Mouse (Mus musculus): ENCODE results near the gene Olfr1369-ps1. TPM values are rescaled to one million over a fixed set of nuclear protein-coding genes. Genes with fewer than 3 reads are reported as not detected.

Gene Olfr1369-ps1
- polyA plus RNA-seq, 1 experiment from 2014 or later, result 0.05 TPM

- H3K4me3 ChIP-seq (ENCODE audit: low read depth, low read length), result no peak overlapping the region
- H3K9ac ChIP-seq (ENCODE audit: low read depth, low read length), result no peak overlapping the region
- H3K27me3 ChIP-seq (ENCODE audit: control insufficient read depth, insufficient read depth, low read depth, low read length), result peaks cover 21% of the 10 kb centered on the region
- peaks cover 19% of the 10 kb centered on the region for H3K4me1 ChIP-seq (ENCODE audit: control insufficient read depth, low read depth, low read length)
- WGBS (ENCODE audit: insufficient replicate concordance), result 51% methylated on average over 5 of the region's 5 CpGs
- no peak for ATAC-seq (ENCODE audit: low read depth)
- no peaks in the 10 kb centered on the region for H3K9me3 ChIP-seq (replicated peaks; ENCODE audit: control insufficient read depth, low read length)
- no peaks in the 10 kb centered on the region for H3K36me3 ChIP-seq (ENCODE audit: control insufficient read depth, insufficient read depth)
- no peak overlapping the region for H3K27ac ChIP-seq (ENCODE audit: low read length)
- no peak overlapping the region for H3K4me2 ChIP-seq (ENCODE audit: low read depth, low read length)
Observed at GRCm38 (mm10) chr13:21162591-21162990, 51.3 kb downstream of the Olfr1369-ps1 start.

- Histone ChIP-seq H3K36me3 (ENCODE audit: control insufficient read depth, insufficient read depth) (no peaks in the 10 kb centered on the region), H3K27ac (ENCODE audit: low read length) (no peak overlapping the region), H3K4me2 (ENCODE audit: low read depth, low read length) (peak overlapping the region; percentile 97), H3K9me3 (replicated peaks; ENCODE audit: control insufficient read depth, low read length) (no peaks in the 10 kb centered on the region), H3K9ac (ENCODE audit: low read depth, low read length) (peak overlapping the region; percentile 22), H3K27me3 (ENCODE audit: control insufficient read depth, insufficient read depth, low read depth, low read length) (no peaks in the 10 kb centered on the region; the same call in 1 of the 2 replicates), H3K4me1 (ENCODE audit: control insufficient read depth, low read depth, low read length) (peaks cover 19% of the 10 kb centered on the region), H3K4me3 (ENCODE audit: low read depth, low read length) (peak overlapping the region; percentile 75)
- peak; percentile 36 for ATAC-seq (ENCODE audit: low read depth)
- 1% methylated on average over 27 of the region's 27 CpGs for WGBS (ENCODE audit: insufficient replicate concordance)
Observed at GRCm38 (mm10) chr13:21166936-21167909, 55.9 kb downstream of the Olfr1369-ps1 start.

- no peaks in the 10 kb centered on the region; the same call in 1 of the 2 replicates for H3K27me3 ChIP-seq (ENCODE audit: control insufficient read depth, insufficient read depth, low read depth, low read length)
- H3K4me2 ChIP-seq (ENCODE audit: low read depth, low read length), result peak overlapping the region; percentile 97
- no peak overlapping the region for H3K27ac ChIP-seq (ENCODE audit: low read length)
- peak overlapping the region; percentile 75 for H3K4me3 ChIP-seq (ENCODE audit: low read depth, low read length)
- no peaks in the 10 kb centered on the region for H3K36me3 ChIP-seq (ENCODE audit: control insufficient read depth, insufficient read depth)
- peak overlapping the region; percentile 76 for H3K9ac ChIP-seq (ENCODE audit: low read depth, low read length)
- under 1% methylated on average over 8 of the region's 8 CpGs for WGBS (ENCODE audit: insufficient replicate concordance)
- H3K4me1 ChIP-seq (ENCODE audit: control insufficient read depth, low read depth, low read length), result peaks cover 24% of the 10 kb centered on the region
- H3K9me3 ChIP-seq (replicated peaks; ENCODE audit: control insufficient read depth, low read length), result no peaks in the 10 kb centered on the region
- ATAC-seq (ENCODE audit: low read depth), result peak; percentile 47
Observed at GRCm38 (mm10) chr13:21167910-21168300, 56.6 kb downstream of the Olfr1369-ps1 start.

- peak; percentile 11; the same call in 1 of the 2 replicates for ATAC-seq (ENCODE audit: low read depth)
Observed at GRCm38 (mm10) chr13:21168371-21169011, 57.2 kb downstream of the Olfr1369-ps1 start.

More at GRCm38 (mm10) chr13:21168371-21169011, 57.2 kb downstream of the Olfr1369-ps1 start:
- H3K4me3 ChIP-seq (ENCODE audit: low read depth, low read length), result peak overlapping the region; percentile 75
- WGBS (ENCODE audit: insufficient replicate concordance), result under 1% methylated on average over 16 of the region's 16 CpGs
- no peaks in the 10 kb centered on the region; the same call in 1 of the 2 replicates for H3K27me3 ChIP-seq (ENCODE audit: control insufficient read depth, insufficient read depth, low read depth, low read length)
- peak overlapping the region; percentile 83 for H3K27ac ChIP-seq (ENCODE audit: low read length)
- peak overlapping the region; percentile 76 for H3K9ac ChIP-seq (ENCODE audit: low read depth, low read length)
- H3K9me3 ChIP-seq (replicated peaks; ENCODE audit: control insufficient read depth, low read length), result no peaks in the 10 kb centered on the region
- no peaks in the 10 kb centered on the region for H3K36me3 ChIP-seq (ENCODE audit: control insufficient read depth, insufficient read depth)
- H3K4me2 ChIP-seq (ENCODE audit: low read depth, low read length), result peak overlapping the region; percentile 97
- peaks cover 29% of the 10 kb centered on the region for H3K4me1 ChIP-seq (ENCODE audit: control insufficient read depth, low read depth, low read length)

Other genes with a start within 250 kb of the Olfr1369-ps1 start
- not detected in 2 replicates for gene Olfr1370, start 36.5 kb upstream of the Olfr1369-ps1 start, polyA plus RNA-seq (2015; fragmentation: Nextera tagmentation; extraction: Ambion mirVana)
- gene Olfr263, start 18.2 kb downstream of the Olfr1369-ps1 start, polyA plus RNA-seq (2015; fragmentation: Nextera tagmentation; extraction: Ambion mirVana), result not detected in 2 replicates
- not detected in 2 replicates for gene Olfr1368, start 34.4 kb downstream of the Olfr1369-ps1 start, polyA plus RNA-seq (2015; fragmentation: Nextera tagmentation; extraction: Ambion mirVana)
- gene Trim27, start 68.0 kb downstream of the Olfr1369-ps1 start, polyA plus RNA-seq (2015; fragmentation: Nextera tagmentation; extraction: Ambion mirVana), result 41.3 and 42.7 TPM in 2 replicates
- not detected in 2 replicates for gene Gpx5, start 181.2 kb downstream of the Olfr1369-ps1 start, polyA plus RNA-seq (2015; fragmentation: Nextera tagmentation; extraction: Ambion mirVana)
- gene Gpx6, start 200.6 kb downstream of the Olfr1369-ps1 start, polyA plus RNA-seq (2015; fragmentation: Nextera tagmentation; extraction: Ambion mirVana), result not detected in 2 replicates
- gene Olfr1367, start 235.4 kb downstream of the Olfr1369-ps1 start, polyA plus RNA-seq (2015; fragmentation: Nextera tagmentation; extraction: Ambion mirVana), result not detected in 2 replicates

All from liver, embryonic 16.5 days (tissue).